Mouse (Mus musculus) limb, embryonic 15.5 days (tissue): ENCODE measurements around the gene Acox2. TPM values are rescaled to one million over a fixed set of nuclear protein-coding genes. Genes with fewer than 3 reads are reported as not detected.

ENCODE experiments used
- ATAC-seq: fragments of 200-750 bp; cut with Nextera tagmentation; 2 replicates; pipeline ENCODE4 v1.8.0; 2017; ENCODE audit warnings: low read depth, moderate TSS enrichment; ENCODE audit not compliant: insufficient number of reproducible peaks, low FRiP score, low TSS enrichment
- H3K27ac ChIP-seq: fragments of 300-500 bp; sonication (generic); 2 replicates; pipeline ENCODE4 v1.5.1; 2015; ENCODE audit warnings: moderate library complexity, mild to moderate bottlenecking, inconsistent platforms
- H3K27me3 ChIP-seq: fragments of 300-500 bp; sonication (generic); 2 replicates; pipeline ENCODE4 v1.6.1; 2015; ENCODE audit warnings: inconsistent platforms
- H3K36me3 ChIP-seq: fragments of 300-500 bp; sonication (generic); 2 replicates; pipeline ENCODE4 v1.6.1; 2015; ENCODE audit warnings: inconsistent platforms
- H3K4me1 ChIP-seq: fragments of 300-500 bp; sonication (generic); 2 replicates; pipeline ENCODE4 v1.6.1; 2015; ENCODE audit warnings: inconsistent platforms
- H3K4me2 ChIP-seq: fragments of 300-500 bp; sonication (generic); 2 replicates; pipeline ENCODE4 v1.6.1; 2015; ENCODE audit warnings: mild to moderate bottlenecking, inconsistent platforms
- H3K4me3 ChIP-seq: fragments of 300-500 bp; sonication (generic); 2 replicates; pipeline ENCODE4 v1.5.1; 2015; ENCODE audit warnings: mild to moderate bottlenecking, inconsistent platforms
- H3K9ac ChIP-seq: fragments of 300-500 bp; sonication (generic); 2 replicates; pipeline ENCODE4 v1.6.1; 2015; ENCODE audit warnings: inconsistent platforms
- H3K9me3 ChIP-seq: fragments of 300-500 bp; sonication (generic); 2 replicates; pipeline ENCODE4 v1.6.1; 2016; ENCODE audit warnings: inconsistent platforms
- WGBS: fragments of 180-500 bp; shearing (Covaris S2); methylation state at CpG from one replicate; pipeline ENCODE4 v1.1.7; 2015; 5-methylcytosine and 5-hydroxymethylcytosine counted together
- polyA plus RNA-seq: library from polyadenylated mRNA; unstranded; fragments of >200 nt; fragmentation: Nextera tagmentation; extraction: Ambion mirVana; gene quantifications from 2 replicates; pipeline ENCODE4 v1.2.1, GENCODE M21; 2015

The Acox2 gene
- polyA plus RNA-seq, 1 experiment from 2014 or later: 0.70 TPM

DNA sequence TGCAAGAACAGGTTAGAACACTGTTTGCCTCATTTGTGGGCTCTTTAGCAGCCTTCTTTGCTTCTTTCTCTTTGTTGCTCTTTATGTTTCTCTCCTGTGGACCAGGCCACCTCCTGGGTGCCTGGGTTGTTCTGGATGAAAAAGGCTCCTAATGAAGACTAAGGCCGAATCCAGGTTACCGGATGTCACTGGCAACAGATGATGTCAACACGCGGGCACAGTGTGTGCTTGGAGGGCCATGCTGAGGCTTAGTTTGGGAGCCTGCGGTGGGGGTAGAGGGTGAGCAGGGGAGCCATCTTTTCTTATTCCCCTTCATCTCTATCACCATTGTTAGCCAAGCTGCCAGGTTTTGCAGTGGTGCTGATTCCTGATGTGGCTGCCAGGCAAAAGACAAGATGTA, 51.6 kb downstream of the Acox2 start:
- H3K9ac ChIP-seq: no peak overlapping the region
- no peak overlapping the region for H3K4me2 ChIP-seq
- H3K27me3 ChIP-seq: no peaks in the 10 kb centered on the region
- no peaks in the 10 kb centered on the region for H3K4me1 ChIP-seq
- ATAC-seq: no peak
- no peak overlapping the region for H3K27ac ChIP-seq
- no peak overlapping the region for H3K4me3 ChIP-seq
- H3K36me3 ChIP-seq: no peaks in the 10 kb centered on the region
- H3K9me3 ChIP-seq: no peaks in the 10 kb centered on the region
- WGBS: 82% methylated on average over 5 of the region's 5 CpGs

GRCm38 (mm10) chr14:8207105-8207504, 52.0 kb downstream of the Acox2 start:
- Histone ChIP-seq H3K27ac (no peak overlapping the region), H3K4me3 (no peak overlapping the region), H3K36me3 (no peaks in the 10 kb centered on the region), H3K4me2 (no peak overlapping the region), H3K9ac (no peak overlapping the region), H3K9me3 (no peaks in the 10 kb centered on the region), H3K27me3 (no peaks in the 10 kb centered on the region), H3K4me1 (no peaks in the 10 kb centered on the region)
- WGBS: 17% methylated on average over 5 of the region's 5 CpGs
- ATAC-seq: no peak

- H3K9me3 ChIP-seq: no peaks in the 10 kb centered on the region
- H3K27ac ChIP-seq: no peak overlapping the region
- H3K4me1 ChIP-seq: no peaks in the 10 kb centered on the region
- no peak for ATAC-seq
- H3K27me3 ChIP-seq: no peaks in the 10 kb centered on the region
- no peak overlapping the region for H3K4me2 ChIP-seq
- no peak overlapping the region for H3K4me3 ChIP-seq
- no peaks in the 10 kb centered on the region for H3K36me3 ChIP-seq
- 37% methylated on average over 9 of the region's 9 CpGs for WGBS
- H3K9ac ChIP-seq: no peak overlapping the region
These were observed 52.8 kb downstream of the Acox2 start for GRCm38 (mm10) chr14:8206179-8206910.

DNA sequence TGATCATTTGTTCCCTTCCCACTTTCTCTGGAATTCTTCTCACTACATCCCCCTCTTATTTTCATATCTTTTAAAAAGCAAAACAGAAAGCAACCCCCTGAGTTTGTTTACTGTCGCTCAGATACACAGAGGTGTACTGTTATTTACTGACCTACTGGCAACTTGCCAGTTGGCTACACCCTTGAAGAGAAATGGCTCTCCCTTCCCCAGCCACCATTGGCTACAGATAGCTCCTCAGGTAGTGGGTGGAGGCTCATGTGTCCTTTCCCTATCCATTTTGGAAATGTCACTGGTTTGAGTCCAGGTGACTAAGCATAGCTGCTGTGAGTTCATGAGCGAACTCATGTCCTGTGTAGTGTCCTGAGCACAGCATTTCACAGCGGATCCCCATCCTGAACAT, 57.4 kb downstream of the Acox2 start:
- H3K4me3 ChIP-seq: no peak overlapping the region
- H3K9me3 ChIP-seq: no peaks in the 10 kb centered on the region
- H3K27ac ChIP-seq: no peak overlapping the region
- no peak overlapping the region for H3K9ac ChIP-seq
- H3K4me1 ChIP-seq: no peaks in the 10 kb centered on the region
- no peaks in the 10 kb centered on the region for H3K27me3 ChIP-seq
- WGBS: 74% methylated on average over 3 of the region's 3 CpGs
- no peak overlapping the region for H3K4me2 ChIP-seq
- no peak for ATAC-seq
- H3K36me3 ChIP-seq: no peaks in the 10 kb centered on the region

- H3K9me3 ChIP-seq: no peaks in the 10 kb centered on the region
- 76% methylated on average over 5 of the region's 5 CpGs for WGBS
- H3K4me1 ChIP-seq: no peaks in the 10 kb centered on the region
- no peak overlapping the region for H3K4me3 ChIP-seq
- no peak overlapping the region for H3K9ac ChIP-seq
- H3K4me2 ChIP-seq: no peak overlapping the region
- H3K27me3 ChIP-seq: no peaks in the 10 kb centered on the region
- H3K27ac ChIP-seq: no peak overlapping the region
- no peaks in the 10 kb centered on the region for H3K36me3 ChIP-seq
- no peak for ATAC-seq
These were observed 58.4 kb downstream of the Acox2 start for GRCm38 (mm10) chr14:8200769-8201168.

DNA sequence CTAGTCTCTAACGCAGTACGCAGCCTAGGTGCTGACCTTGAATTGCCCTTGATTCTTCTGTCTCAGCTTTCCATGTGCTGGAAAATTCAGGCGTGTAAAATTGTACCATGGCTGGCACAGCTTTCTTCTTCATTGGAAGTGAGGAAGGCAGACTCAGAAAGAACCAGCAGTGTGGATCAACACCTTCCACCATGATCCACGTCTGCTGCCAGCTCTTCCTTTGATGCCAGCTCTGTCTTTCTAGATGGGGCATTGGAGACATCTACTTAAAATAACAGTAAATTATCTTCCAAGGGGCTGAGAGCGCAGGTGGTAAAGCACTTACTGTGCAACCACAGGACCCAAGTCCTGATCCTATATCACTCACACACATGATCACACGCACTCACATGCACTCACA, 66.4 kb downstream of the Acox2 start:
- H3K36me3 ChIP-seq: no peaks in the 10 kb centered on the region
- H3K9ac ChIP-seq: no peak overlapping the region
- WGBS: 82% methylated on average over 6 of the region's 6 CpGs
- H3K27ac ChIP-seq: no peak overlapping the region
- no peak overlapping the region for H3K4me3 ChIP-seq
- no peak overlapping the region for H3K4me2 ChIP-seq
- no peaks in the 10 kb centered on the region for H3K27me3 ChIP-seq
- ATAC-seq: no peak
- H3K4me1 ChIP-seq: no peaks in the 10 kb centered on the region
- H3K9me3 ChIP-seq: no peaks in the 10 kb centered on the region

DNA sequence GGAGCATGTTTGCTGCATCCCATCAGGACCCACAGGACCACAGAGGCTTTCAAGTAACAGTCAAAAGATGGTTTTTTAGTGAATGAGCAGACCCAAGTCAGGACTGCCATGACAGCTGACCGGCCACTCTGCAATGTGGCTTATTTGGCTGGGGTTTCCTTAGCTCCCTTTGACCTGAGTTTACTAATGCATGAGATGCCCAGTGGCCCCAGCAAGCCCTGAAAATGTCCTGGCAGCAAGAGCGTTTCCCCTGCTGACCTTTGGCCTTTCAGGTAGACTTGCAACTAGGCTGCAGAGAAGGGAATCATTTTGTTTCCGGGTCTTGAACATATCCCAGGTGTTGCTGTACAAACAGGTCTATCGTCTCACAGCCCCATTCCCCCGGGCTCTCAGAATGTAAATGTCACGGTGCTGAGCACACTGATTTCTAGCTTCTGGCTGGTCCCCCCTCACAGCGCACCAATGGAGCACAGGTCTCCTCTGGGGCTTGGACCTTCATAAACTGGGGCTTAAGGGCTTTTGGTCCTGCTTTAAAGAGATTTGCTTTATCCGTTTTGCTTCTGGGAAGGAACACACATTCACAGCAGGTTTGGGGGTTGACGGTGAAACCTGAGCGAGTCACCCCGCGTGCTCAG, 67.7 kb downstream of the Acox2 start:
- Histone ChIP-seq H3K4me2 (no peak overlapping the region), H3K27ac (no peak overlapping the region), H3K4me3 (no peak overlapping the region), H3K9ac (no peak overlapping the region), H3K9me3 (no peaks in the 10 kb centered on the region), H3K36me3 (no peaks in the 10 kb centered on the region), H3K4me1 (no peaks in the 10 kb centered on the region), H3K27me3 (no peaks in the 10 kb centered on the region)
- 39% methylated on average over 12 of the region's 12 CpGs for WGBS
- ATAC-seq: no peak

GRCm38 (mm10) chr14:8190556-8190955, 68.6 kb downstream of the Acox2 start:
- H3K27me3 ChIP-seq: no peaks in the 10 kb centered on the region
- H3K9ac ChIP-seq: no peak overlapping the region
- no peak for ATAC-seq
- H3K4me3 ChIP-seq: no peak overlapping the region
- no peak overlapping the region for H3K27ac ChIP-seq
- WGBS: 94% methylated on average over 3 of the region's 3 CpGs
- H3K4me2 ChIP-seq: no peak overlapping the region
- H3K36me3 ChIP-seq: no peaks in the 10 kb centered on the region
- H3K9me3 ChIP-seq: no peaks in the 10 kb centered on the region
- H3K4me1 ChIP-seq: no peaks in the 10 kb centered on the region

- Histone ChIP-seq H3K4me3 (no peak overlapping the region), H3K36me3 (no peaks in the 10 kb centered on the region), H3K9me3 (no peaks in the 10 kb centered on the region), H3K27ac (no peak overlapping the region), H3K27me3 (no peaks in the 10 kb centered on the region), H3K4me2 (no peak overlapping the region), H3K4me1 (no peaks in the 10 kb centered on the region), H3K9ac (no peak overlapping the region)
- WGBS: 82% methylated on average over 6 of the region's 6 CpGs
- ATAC-seq: no peak
These were observed 72.7 kb downstream of the Acox2 start for GRCm38 (mm10) chr14:8186278-8187045.

DNA sequence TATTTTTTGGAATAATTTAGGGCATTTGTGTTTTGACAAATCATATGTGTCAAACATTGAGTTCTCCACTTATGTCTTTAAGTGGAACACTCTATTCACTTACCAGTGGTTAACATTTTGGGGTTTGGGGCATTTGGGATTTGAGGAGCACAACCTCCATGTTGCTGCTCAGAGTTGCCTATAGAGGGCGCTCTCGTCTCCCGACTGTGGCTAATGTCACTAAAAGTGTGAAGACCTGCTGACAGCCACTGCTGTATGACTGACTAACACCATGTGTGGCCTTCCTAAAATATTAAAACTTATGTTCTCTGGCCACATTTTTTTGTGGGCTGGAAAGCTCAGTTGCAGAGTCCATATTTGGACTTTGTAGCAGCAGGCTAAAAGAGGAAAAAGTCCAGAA, 75.8 kb downstream of the Acox2 start:
- H3K9me3 ChIP-seq: no peaks in the 10 kb centered on the region
- H3K27ac ChIP-seq: no peak overlapping the region
- no peaks in the 10 kb centered on the region for H3K4me1 ChIP-seq
- H3K4me3 ChIP-seq: no peak overlapping the region
- H3K9ac ChIP-seq: no peak overlapping the region
- no peak overlapping the region for H3K4me2 ChIP-seq
- H3K36me3 ChIP-seq: no peaks in the 10 kb centered on the region
- WGBS: 56% methylated on average over 3 of the region's 3 CpGs
- ATAC-seq: no peak
- H3K27me3 ChIP-seq: no peaks in the 10 kb centered on the region

- Histone ChIP-seq H3K27ac (no peak overlapping the region), H3K4me3 (no peak overlapping the region), H3K27me3 (no peaks in the 10 kb centered on the region), H3K4me2 (no peak overlapping the region), H3K4me1 (no peaks in the 10 kb centered on the region), H3K9ac (no peak overlapping the region), H3K9me3 (no peaks in the 10 kb centered on the region), H3K36me3 (no peaks in the 10 kb centered on the region)
- ATAC-seq: no peak
- 74% methylated on average over 4 of the region's 4 CpGs for WGBS
These were observed 78.7 kb downstream of the Acox2 start for GRCm38 (mm10) chr14:8180371-8181035.

DNA sequence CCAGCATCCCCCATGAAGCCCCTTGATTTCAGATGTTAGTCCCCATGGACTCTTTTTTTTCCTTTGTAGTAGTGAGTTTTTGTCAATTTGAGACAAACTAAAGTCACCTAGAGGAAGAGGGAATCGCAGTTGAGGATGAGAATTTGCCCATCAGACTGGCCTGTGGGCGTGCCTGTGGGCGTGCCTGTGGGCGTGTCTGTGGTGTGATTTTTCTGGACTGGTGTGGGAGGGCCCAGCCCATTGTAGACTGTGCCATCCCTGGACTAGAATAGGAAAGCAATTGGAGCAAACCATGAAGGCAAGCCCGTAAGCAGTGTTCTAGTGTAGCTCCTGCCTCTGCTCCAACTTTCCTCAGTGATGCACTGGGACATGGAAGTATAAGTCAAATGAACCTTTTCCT, 82.9 kb downstream of the Acox2 start:
- Histone ChIP-seq H3K4me1 (peaks cover 9% of the 10 kb centered on the region), H3K27ac (no peak overlapping the region), H3K9me3 (no peaks in the 10 kb centered on the region), H3K36me3 (0 out of 2 replicates have a peak, but pooled peaks cover 3% of the 10 kb centered on the region), H3K9ac (no peak overlapping the region), H3K4me3 (no peak overlapping the region), H3K27me3 (no peaks in the 10 kb centered on the region), H3K4me2 (no peak overlapping the region)
- WGBS: 57% methylated on average over 5 of the region's 5 CpGs
- no peak for ATAC-seq
